Mouse (Mus musculus) splenic B cell, adult 2 months (primary cell): Measurements from ENCODE around the gene Tcf21.

Experiments
- DNase-seq: peaks from one replicate; pipeline ENCODE4 v3.0.0-alpha.2; 2011; ENCODE audit warnings: low read depth, low spot score
- H3K27me3 ChIP-seq: 2 replicates; pipeline ENCODE4 v1.6.1; 2012; ENCODE audit warnings: mild to moderate bottlenecking, low read length, moderate library complexity, mixed read lengths; ENCODE audit not compliant: control insufficient read depth, poor library complexity, insufficient read depth, severe bottlenecking
- H3K36me3 ChIP-seq: 2 replicates; pipeline ENCODE4 v1.6.1; 2012; ENCODE audit warnings: mild to moderate bottlenecking, low read length, moderate library complexity, mixed read lengths; ENCODE audit not compliant: control insufficient read depth, poor library complexity, insufficient read depth, severe bottlenecking

The Tcf21 gene

GRCm38 (mm10) chr10:22819871-22820590 is at the start of gene Tcf21:
TSS of gene Tcf21 (minus strand) at chr10:22820174.
- H3K27me3 ChIP-seq, result peaks cover 6% of the 10 kb centered on the region
- DNase-seq, result no peak
- H3K36me3 ChIP-seq, result no peaks in the 10 kb centered on the region

GRCm38 (mm10) chr10:22868386-22868918 is 48.5 kb upstream of the Tcf21 start:
- no peaks in the 10 kb centered on the region for H3K27me3 ChIP-seq
- H3K36me3 ChIP-seq, result no peaks in the 10 kb centered on the region
- DNase-seq, result no peak

DNA sequence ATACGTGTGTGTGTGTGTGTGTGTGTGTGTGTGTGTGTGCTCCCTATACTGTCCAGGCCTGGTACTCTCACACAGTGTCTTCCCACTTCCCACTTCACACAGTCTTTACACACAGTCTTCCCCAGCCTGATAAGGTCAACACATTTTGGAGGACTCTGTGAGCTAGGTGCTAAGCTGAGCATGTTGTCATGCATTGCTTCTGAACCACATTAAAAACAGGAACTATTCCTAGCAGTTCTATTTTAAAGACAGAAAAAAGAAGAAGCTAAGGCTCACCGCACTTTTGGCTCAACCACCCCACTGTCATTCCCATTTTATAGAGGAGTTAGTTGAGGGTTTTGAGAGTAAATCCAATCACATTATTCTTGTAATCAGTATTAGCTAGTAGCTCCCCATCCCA is 47.2 kb upstream of the Tcf21 start:
- Histone ChIP-seq H3K27me3 (no peaks in the 10 kb centered on the region), H3K36me3 (no peaks in the 10 kb centered on the region)
- DNase-seq, result no peak

DNA sequence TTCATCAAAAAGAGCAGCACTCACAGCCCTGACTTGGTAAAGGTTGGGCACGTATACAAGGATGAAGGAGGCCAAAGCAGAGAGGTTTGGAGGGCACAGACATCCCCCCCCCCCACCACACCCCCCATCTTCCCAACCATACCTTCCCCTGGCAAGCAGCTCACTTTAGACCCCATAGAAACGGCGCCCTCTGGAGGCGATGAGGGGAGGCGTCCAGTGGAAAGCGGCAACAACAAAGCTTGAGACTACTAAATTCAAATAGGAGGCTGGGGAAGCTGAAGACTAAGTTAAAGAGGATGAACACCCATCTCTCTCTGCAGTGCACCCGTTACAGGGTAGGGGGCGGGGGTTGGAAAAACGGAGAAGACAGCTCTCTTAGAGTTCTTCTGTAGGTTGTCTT is 38.1 kb upstream of the Tcf21 start:
- Histone ChIP-seq H3K27me3 (no peaks in the 10 kb centered on the region), H3K36me3 (no peaks in the 10 kb centered on the region)
- DNase-seq, result no peak

GRCm38 (mm10) chr10:22854330-22854729 is 34.4 kb upstream of the Tcf21 start:
- H3K27me3 ChIP-seq, result no peaks in the 10 kb centered on the region
- DNase-seq, result no peak

GRCm38 (mm10) chr10:22845351-22845750 is 25.4 kb upstream of the Tcf21 start:
- H3K27me3 ChIP-seq, result no peaks in the 10 kb centered on the region; the same call in 1 of the 2 replicates
- DNase-seq, result no peak

More at GRCm38 (mm10) chr10:22854330-22854729, 34.4 kb upstream of the Tcf21 start:
- no peaks in the 10 kb centered on the region for H3K36me3 ChIP-seq

DNA sequence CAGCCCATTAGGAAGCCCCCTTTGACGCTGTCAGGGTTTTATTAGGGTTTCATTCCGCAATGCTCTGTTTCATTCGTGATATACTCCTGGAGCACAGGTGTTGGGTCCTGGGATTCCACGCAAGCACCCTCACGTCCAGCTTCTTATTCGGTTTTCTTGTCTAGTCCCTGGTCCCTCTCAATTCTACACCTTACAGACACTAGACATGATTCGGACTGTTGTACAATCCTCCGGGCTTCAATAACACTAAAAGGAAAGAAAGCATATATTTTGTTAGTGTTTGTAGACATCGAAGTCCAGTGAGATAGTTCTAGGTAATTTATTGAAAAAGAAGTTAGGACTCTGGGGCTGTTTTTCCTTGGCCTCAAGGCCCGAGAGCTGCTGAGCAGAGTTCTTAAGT is 24.8 kb upstream of the Tcf21 start:
- Histone ChIP-seq H3K27me3 (no peaks in the 10 kb centered on the region; the same call in 1 of the 2 replicates), H3K36me3 (no peaks in the 10 kb centered on the region)
- DNase-seq, result no peak

More at GRCm38 (mm10) chr10:22845351-22845750, 25.4 kb upstream of the Tcf21 start:
- no peaks in the 10 kb centered on the region for H3K36me3 ChIP-seq

- Histone ChIP-seq H3K27me3 (no peaks in the 10 kb centered on the region; the same call in 1 of the 2 replicates), H3K36me3 (no peaks in the 10 kb centered on the region)
- DNase-seq, result no peak
These were observed 23.7 kb upstream of the Tcf21 start for GRCm38 (mm10) chr10:22843440-22844361.

DNA sequence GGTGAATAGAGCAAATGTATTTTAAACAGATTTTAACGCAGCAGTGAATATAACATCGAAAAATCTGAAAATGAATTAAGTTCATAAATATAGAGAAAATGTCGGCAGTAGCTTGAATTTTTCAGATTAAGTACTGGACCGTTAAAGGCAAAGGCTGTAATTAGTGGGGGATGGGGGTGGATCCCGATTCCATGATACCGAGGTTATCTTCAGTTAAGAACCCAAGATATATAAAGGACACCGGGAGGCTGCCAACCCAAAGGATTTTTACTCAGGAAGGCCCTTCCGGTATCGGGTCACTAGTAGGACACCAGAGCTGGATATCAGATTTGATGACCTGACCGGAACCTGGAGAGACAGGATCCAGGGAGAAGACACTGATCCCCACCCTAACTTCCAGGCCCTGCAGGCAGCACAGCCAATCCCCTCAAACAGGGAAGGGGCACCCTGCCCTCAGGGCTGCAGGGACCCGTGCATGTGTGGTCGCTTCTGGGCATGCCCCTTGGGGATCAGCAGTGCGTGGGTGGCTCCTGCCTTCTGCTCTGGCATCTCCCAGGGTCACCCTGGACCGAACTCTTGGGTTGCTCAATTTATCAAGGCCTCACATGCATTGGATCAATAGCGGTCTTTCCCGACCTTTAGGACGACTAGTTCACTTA is 22.9 kb upstream of the Tcf21 start:
- no peaks in the 10 kb centered on the region; the same call in 1 of the 2 replicates for H3K27me3 ChIP-seq
- H3K36me3 ChIP-seq, result no peaks in the 10 kb centered on the region
- DNase-seq, result no peak

DNA sequence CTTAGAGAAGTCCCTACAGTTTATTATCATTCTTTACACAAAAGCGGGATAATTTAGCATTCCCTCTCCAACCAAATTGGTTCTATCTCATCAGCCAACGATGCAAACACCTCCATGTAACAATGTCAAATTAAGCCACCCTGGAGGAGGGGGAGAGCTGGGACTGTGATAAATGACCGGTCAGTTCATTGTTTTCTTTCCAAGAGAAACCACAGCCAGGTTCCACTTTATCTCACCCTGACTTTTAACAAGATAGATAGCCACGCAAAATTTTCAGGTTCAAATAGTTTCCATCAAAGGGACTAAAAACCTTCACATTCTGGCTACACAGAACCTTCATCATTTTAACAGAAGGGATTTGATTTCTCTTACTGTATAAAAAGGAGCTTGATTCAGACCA is 22.1 kb upstream of the Tcf21 start:
- no peak for DNase-seq
- H3K27me3 ChIP-seq, result no peaks in the 10 kb centered on the region; the same call in 1 of the 2 replicates
- H3K36me3 ChIP-seq, result no peaks in the 10 kb centered on the region

- Histone ChIP-seq H3K36me3 (no peaks in the 10 kb centered on the region), H3K27me3 (peaks cover 3% of the 10 kb centered on the region)
- no peak for DNase-seq
These were observed 6.3 kb upstream of the Tcf21 start for GRCm38 (mm10) chr10:22826244-22826643.

- DNase-seq, result no peak
- Histone ChIP-seq H3K36me3 (no peaks in the 10 kb centered on the region), H3K27me3 (peaks cover 6% of the 10 kb centered on the region)
These were observed 2.9 kb upstream of the Tcf21 start for GRCm38 (mm10) chr10:22822896-22823295.

DNA sequence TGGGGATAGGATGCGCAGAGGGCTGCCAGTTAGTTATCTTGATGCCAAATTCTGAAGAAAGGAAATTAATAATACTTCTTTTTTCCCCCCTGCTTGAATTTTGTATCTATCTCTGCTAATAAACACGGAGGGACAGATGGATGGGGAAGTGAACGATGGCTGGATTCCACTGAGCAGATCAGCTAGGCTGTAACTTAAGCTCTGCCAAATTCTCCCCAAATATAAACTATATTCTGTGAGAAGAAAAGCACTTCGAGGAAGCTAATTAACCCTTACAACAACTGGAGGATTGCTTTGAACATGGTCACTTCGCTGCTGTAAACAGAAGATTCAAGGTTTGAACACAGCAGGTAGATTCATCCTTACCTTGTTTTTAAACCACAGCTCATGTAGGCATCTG is 2.5 kb upstream of the Tcf21 start:
- Histone ChIP-seq H3K36me3 (no peaks in the 10 kb centered on the region), H3K27me3 (peaks cover 6% of the 10 kb centered on the region)
- DNase-seq, result no peak

GRCm38 (mm10) chr10:22821709-22822108 is 1.7 kb upstream of the Tcf21 start:
- no peak for DNase-seq
- no peaks in the 10 kb centered on the region for H3K36me3 ChIP-seq

More at GRCm38 (mm10) chr10:22821709-22822108, 1.7 kb upstream of the Tcf21 start:
- peaks cover 6% of the 10 kb centered on the region for H3K27me3 ChIP-seq
